Mouse (Mus musculus): ENCODE results near the gene Nlrp1a.

DNA sequence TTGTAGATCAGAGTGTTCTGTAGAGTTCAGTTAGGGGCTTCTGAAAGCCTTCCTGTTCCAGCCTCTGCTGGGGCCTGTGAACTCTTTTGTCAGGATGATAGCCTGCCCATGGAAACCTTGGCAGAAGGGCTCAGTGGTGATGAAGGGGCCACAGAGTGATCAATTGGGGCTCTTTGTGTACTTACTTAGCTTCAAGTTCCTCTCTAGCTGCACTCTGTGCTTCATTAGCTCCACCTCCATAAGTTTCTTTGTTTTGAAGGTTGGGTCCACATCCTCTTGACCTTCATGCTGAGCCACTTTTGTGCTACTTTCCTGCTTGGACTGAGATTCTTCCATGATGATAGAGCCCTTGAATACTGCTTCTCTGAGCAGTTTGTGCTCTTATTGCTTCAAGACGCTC is 2.5 kb downstream of the Nlrp1a start:
- TF ChIP-seq CTCF (IDR thresholded peaks at IDR 0.05; ENCODE audit: low read depth, low read length) (no peak), TAL1 (conservative IDR thresholded peaks at IDR 0.05; ENCODE audit: low read depth, low read length) (no peak), GATA1 (IDR thresholded peaks at IDR 0.05; ENCODE audit: borderline replicate concordance, low read length) (no peak), POLR2AphosphoS5 (IDR thresholded peaks at IDR 0.05; ENCODE audit: insufficient replicate concordance, low read depth, low read length) (no peak)
